8 mouse cellular contexts compared by ENCODE assay signal in the genomic region with DNA sequence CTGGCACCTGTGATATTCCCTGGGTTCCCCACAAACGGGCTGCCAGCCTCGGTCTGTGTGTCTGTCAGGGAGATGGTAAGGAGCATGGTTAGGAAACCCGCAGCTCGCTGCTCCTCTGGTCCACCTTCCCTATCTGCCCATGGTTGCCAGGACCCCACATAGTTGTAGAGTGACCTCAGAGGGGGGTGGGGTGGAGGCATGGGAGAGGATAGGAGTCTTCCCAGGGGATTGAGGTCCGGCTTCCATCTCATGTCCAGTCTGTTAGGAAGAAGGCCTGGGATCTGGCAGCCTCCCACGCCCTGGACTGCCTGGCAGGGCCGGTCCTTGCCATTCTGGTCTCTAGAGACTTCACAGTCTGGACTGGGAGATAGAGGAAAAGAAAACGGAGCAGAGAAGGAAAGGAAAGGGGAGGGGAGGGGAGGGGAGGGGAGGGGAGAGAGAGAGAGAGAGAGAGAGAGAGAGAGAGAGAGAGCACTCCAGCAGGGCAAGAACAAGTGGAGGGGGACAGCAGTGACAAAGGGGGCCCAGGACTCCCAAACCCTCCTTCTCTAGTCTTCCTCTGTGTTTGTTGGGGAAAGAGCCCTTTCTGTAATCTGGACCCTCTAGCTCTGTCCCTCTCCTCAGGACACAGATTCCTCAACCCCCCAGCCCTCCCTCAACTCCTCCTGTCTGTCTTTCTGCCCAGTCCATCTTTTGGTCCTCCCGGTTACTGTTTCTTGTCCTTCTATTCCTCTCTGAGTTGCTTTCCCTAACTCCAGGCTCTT. TPM values are rescaled to one million over a fixed set of nuclear protein-coding genes. Genes with fewer than 3 reads are reported as not detected.
A peak's percentile ranks its signal among the peaks of the same experiment; 100 is the strongest.
DNase-seq lines count a peak whose midpoint lies in the region; ATAC-seq and TF ChIP-seq lines count a peak whose summit lies in the region.

No protein-coding gene starts in this region.

- 19% methylated on average over 9 of the region's 9 CpGs for WGBS in embryonic facial prominence, embryonic 11.5 days
- WGBS in lung, embryonic 15.5 days = 15% methylated on average over 9 of the region's 9 CpGs
- 21% methylated on average over 9 of the region's 9 CpGs for WGBS in stomach, embryonic 15.5 days

- H3K27me3 ChIP-seq in embryonic facial prominence, embryonic 11.5 days (ENCODE audit: control insufficient read depth, insufficient read depth, low read length) = no peaks in the 10 kb centered on the region
- no peaks in the 10 kb centered on the region for H3K27me3 ChIP-seq in lung, embryonic 15.5 days
- H3K27me3 ChIP-seq in stomach, embryonic 15.5 days (replicated peaks) = no peaks in the 10 kb centered on the region

- no peaks in the 10 kb centered on the region for H3K36me3 ChIP-seq in embryonic facial prominence, embryonic 11.5 days (replicated peaks; ENCODE audit: control insufficient read depth, insufficient read depth, low read depth, low read length)
- no peaks in the 10 kb centered on the region for H3K36me3 ChIP-seq in lung, embryonic 15.5 days
- H3K36me3 ChIP-seq in stomach, embryonic 15.5 days = no peaks in the 10 kb centered on the region

- peak overlapping the region; percentile 79 for H3K4me3 ChIP-seq in gastrocnemius, adult 2 months
- peak overlapping the region; percentile 53 for H3K4me3 ChIP-seq in embryonic facial prominence, embryonic 11.5 days (ENCODE audit: low read depth, low read length)
- H3K4me3 ChIP-seq in lung, embryonic 15.5 days = peak overlapping the region; percentile 59
- peak overlapping the region; percentile 66 for H3K4me3 ChIP-seq in stomach, embryonic 15.5 days (replicated peaks)

- no peak for TF ChIP-seq CTCF in gastrocnemius, adult 2 months (IDR thresholded peaks at IDR 0.05)

- DNase-seq in gastrocnemius, adult 2 months = peak; percentile 72
- no peak for DNase-seq in gastrocnemius, postnatal 10 days
- DNase-seq in embryonic facial prominence, embryonic 11.5 days (ENCODE audit: low spot score) = peak; percentile 14
- peak; percentile 48 for DNase-seq in heart, postnatal 25 days (ENCODE audit: low spot score)
- no peak for DNase-seq in right cerebral cortex, postnatal 36 days (ENCODE audit: low spot score in 2 of 2)
- DNase-seq in layer of hippocampus, postnatal 36 days = no peak

- peak; percentile 27; the same call in 1 of the 2 replicates for ATAC-seq in embryonic facial prominence, embryonic 11.5 days (replicated peaks; ENCODE audit: insufficient number of reproducible peaks, low FRiP score, low TSS enrichment, low read depth)
- peak; percentile 4; the same call in 1 of the 2 replicates for ATAC-seq in lung, embryonic 15.5 days (ENCODE audit: borderline replicate concordance, extremely low read depth, low FRiP score, low TSS enrichment)
- no peak for ATAC-seq in stomach, embryonic 15.5 days (ENCODE audit: insufficient read depth, low FRiP score, low read depth)

- peaks cover 7% of the 10 kb centered on the region for H3K4me1 ChIP-seq in embryonic facial prominence, embryonic 11.5 days (ENCODE audit: control insufficient read depth, insufficient read depth, low read length)
- H3K4me1 ChIP-seq in lung, embryonic 15.5 days = peaks cover 36% of the 10 kb centered on the region
- H3K4me1 ChIP-seq in stomach, embryonic 15.5 days = peaks cover 22% of the 10 kb centered on the region

- intact Hi-C loops in gastrocnemius, adult 2 months (cut with DNase I) = no loop called here
- intact Hi-C loops in heart, postnatal 25 days (cut with DNase I) = no loop called here

- peak overlapping the region; percentile 90 for H3K27ac ChIP-seq in gastrocnemius, adult 2 months
- no peak overlapping the region for H3K27ac ChIP-seq in embryonic facial prominence, embryonic 11.5 days (replicated peaks; ENCODE audit: low read depth, low read length)
- peak overlapping the region; percentile 47; the same call in 1 of the 2 replicates for H3K27ac ChIP-seq in lung, embryonic 15.5 days
- H3K27ac ChIP-seq in stomach, embryonic 15.5 days = peak overlapping the region; percentile 68

- peak overlapping the region; percentile 77 for H3K4me2 ChIP-seq in embryonic facial prominence, embryonic 11.5 days (ENCODE audit: low read depth, low read length)
- peak overlapping the region; percentile 87 for H3K4me2 ChIP-seq in lung, embryonic 15.5 days
- H3K4me2 ChIP-seq in stomach, embryonic 15.5 days = peak overlapping the region; percentile 83

- H3K9ac ChIP-seq in embryonic facial prominence, embryonic 11.5 days (replicated peaks; ENCODE audit: low read length) = peak overlapping the region; percentile 59
- H3K9ac ChIP-seq in lung, embryonic 15.5 days = peak overlapping the region; percentile 60
- H3K9ac ChIP-seq in stomach, embryonic 15.5 days = peak overlapping the region; percentile 68; the same call in 1 of the 2 replicates

- H3K9me3 ChIP-seq in embryonic facial prominence, embryonic 11.5 days (replicated peaks; ENCODE audit: control insufficient read depth, low read length) = no peaks in the 10 kb centered on the region
- H3K9me3 ChIP-seq in lung, embryonic 15.5 days = no peaks in the 10 kb centered on the region
- H3K9me3 ChIP-seq in stomach, embryonic 15.5 days = no peaks in the 10 kb centered on the region

RNA-seq across cellular contexts. Expression of gene Axl, which starts 0.9 kb away (rescaled TPM):
- 10 to 100 TPM; 39.9 to 48.6 TPM for total RNA-seq in gastrocnemius, adult 2 months (2021)
- total RNA-seq in gastrocnemius, postnatal 10 days (2021) = 100 to 1,000 TPM in 1 of 2 experiments, 10 to 100 TPM in 1; 89.3 to 110 TPM
- 30.3 and 36.4 TPM in 2 replicates for polyA plus RNA-seq in embryonic facial prominence, embryonic 11.5 days (2014; fragmentation: Nextera tagmentation; extraction: Ambion mirVana)
- total RNA-seq in heart, postnatal 25 days (2021) = 10 to 100 TPM; 78.6 to 99.4 TPM
- polyA plus RNA-seq in lung, embryonic 15.5 days (2015; fragmentation: Nextera tagmentation; extraction: Ambion mirVana) = 53.7 and 56.5 TPM in 2 replicates
- polyA plus RNA-seq in stomach, embryonic 15.5 days (2015; fragmentation: Nextera tagmentation; extraction: Ambion mirVana) = 83.7 and 88.6 TPM in 2 replicates
- total RNA-seq in layer of hippocampus, postnatal 36 days (2021) = 10 to 100 TPM; 39.8 to 42.1 TPM

RNA-seq across cellular contexts. Expression of gene Cyp2s1, which starts 29.1 kb away (rescaled TPM):
- under 1 TPM; 0.10 to 0.56 TPM for total RNA-seq in gastrocnemius, adult 2 months (2021)
- total RNA-seq in gastrocnemius, postnatal 10 days (2021) = under 1 TPM; 0.27 to 0.52 TPM
- polyA plus RNA-seq in embryonic facial prominence, embryonic 11.5 days (2014; fragmentation: Nextera tagmentation; extraction: Ambion mirVana) = 2.5 and 3.4 TPM in 2 replicates
- total RNA-seq in heart, postnatal 25 days (2021) = 1 to 10 TPM; 5.8 to 6.3 TPM
- 10.7 and 11.4 TPM in 2 replicates for polyA plus RNA-seq in lung, embryonic 15.5 days (2015; fragmentation: Nextera tagmentation; extraction: Ambion mirVana)
- polyA plus RNA-seq in stomach, embryonic 15.5 days (2015; fragmentation: Nextera tagmentation; extraction: Ambion mirVana) = 35.3 and 35.6 TPM in 2 replicates
- total RNA-seq in layer of hippocampus, postnatal 36 days (2021) = 1 to 10 TPM; 1.8 to 2.3 TPM

RNA-seq across cellular contexts. Expression of gene Hnrnpul1, which starts 33.1 kb away (rescaled TPM):
- total RNA-seq in gastrocnemius, adult 2 months (2021) = 10 to 100 TPM; 66.3 to 72.8 TPM
- 10 to 100 TPM; 91.8 to 98.1 TPM for total RNA-seq in gastrocnemius, postnatal 10 days (2021)
- 73.3 and 76.8 TPM in 2 replicates for polyA plus RNA-seq in embryonic facial prominence, embryonic 11.5 days (2014; fragmentation: Nextera tagmentation; extraction: Ambion mirVana)
- total RNA-seq in heart, postnatal 25 days (2021) = 10 to 100 TPM; 77.8 TPM
- 56.9 and 58.5 TPM in 2 replicates for polyA plus RNA-seq in lung, embryonic 15.5 days (2015; fragmentation: Nextera tagmentation; extraction: Ambion mirVana)
- 49.0 and 54.2 TPM in 2 replicates for polyA plus RNA-seq in stomach, embryonic 15.5 days (2015; fragmentation: Nextera tagmentation; extraction: Ambion mirVana)
- total RNA-seq in layer of hippocampus, postnatal 36 days (2021) = 100 to 1,000 TPM; 100 to 108 TPM

Comparison
In these comparisons a context has a peak if more than half of its experiments do, and no peak if none do; other contexts are left out.
1. DNase-seq: peak in gastrocnemius, adult 2 months (single experiment), embryonic facial prominence, embryonic 11.5 days (single experiment) and heart, postnatal 25 days (single experiment); none in gastrocnemius, postnatal 10 days (single experiment), right cerebral cortex, postnatal 36 days (0 of 2) and layer of hippocampus, postnatal 36 days (0 of 2).
2. Peak in every context shown above with its lines, with median percentiles within 50 percentile points of each other: H3K4me3 ChIP-seq, H3K4me2 ChIP-seq and H3K9ac ChIP-seq.